Mouse (Mus musculus) lung, embryonic 15.5 days (tissue): ENCODE data around the gene Zranb1. TPM values are rescaled to one million over a fixed set of nuclear protein-coding genes. Genes with fewer than 3 reads are reported as not detected.

Experiments
- ATAC-seq: fragments of 200-750 bp; cut with Nextera tagmentation; 2 replicates; pipeline ENCODE4 v1.8.0; 2017; ENCODE audit warnings: moderate number of reproducible peaks, borderline replicate concordance; ENCODE audit not compliant: low FRiP score, low TSS enrichment; ENCODE audit errors: extremely low read depth
- H3K27ac ChIP-seq: fragments of 300-500 bp; sonication (generic); 2 replicates; pipeline ENCODE4 v1.5.1; 2015; ENCODE audit warnings: moderate library complexity, mild to moderate bottlenecking, inconsistent platforms
- H3K27me3 ChIP-seq: fragments of 300-500 bp; sonication (generic); 2 replicates; pipeline ENCODE4 v1.6.1; 2015; ENCODE audit warnings: inconsistent platforms
- H3K36me3 ChIP-seq: fragments of 300-500 bp; sonication (generic); 2 replicates; pipeline ENCODE4 v1.6.1; 2015; ENCODE audit warnings: inconsistent platforms
- H3K4me1 ChIP-seq: fragments of 300-500 bp; sonication (generic); 2 replicates; pipeline ENCODE4 v1.6.1; 2015; ENCODE audit warnings: inconsistent platforms
- H3K4me2 ChIP-seq: fragments of 300-500 bp; sonication (generic); 2 replicates; pipeline ENCODE4 v1.6.1; 2015; ENCODE audit warnings: inconsistent platforms, mild to moderate bottlenecking, moderate library complexity
- H3K4me3 ChIP-seq: fragments of 300-500 bp; sonication (generic); 2 replicates; pipeline ENCODE4 v1.5.1; 2015; ENCODE audit warnings: mild to moderate bottlenecking, inconsistent platforms
- H3K9ac ChIP-seq: fragments of 300-500 bp; sonication (generic); 2 replicates; pipeline ENCODE4 v1.6.1; 2015; ENCODE audit warnings: inconsistent platforms
- H3K9me3 ChIP-seq: fragments of 300-500 bp; sonication (generic); 2 replicates; pipeline ENCODE4 v1.6.1; 2016; ENCODE audit warnings: inconsistent platforms
- WGBS: fragments of 180-500 bp; shearing (Covaris S2); methylation state at CpG from one replicate; pipeline ENCODE4 v1.1.7; 2015; 5-methylcytosine and 5-hydroxymethylcytosine counted together
- polyA plus RNA-seq: library from polyadenylated mRNA; unstranded; fragments of >200 nt; fragmentation: Nextera tagmentation; extraction: Ambion mirVana; gene quantifications from 2 replicates; pipeline ENCODE4 v1.2.1, GENCODE M21; 2015

Gene Zranb1
- 10.8 and 11.9 TPM in 2 replicates for polyA plus RNA-seq

DNA sequence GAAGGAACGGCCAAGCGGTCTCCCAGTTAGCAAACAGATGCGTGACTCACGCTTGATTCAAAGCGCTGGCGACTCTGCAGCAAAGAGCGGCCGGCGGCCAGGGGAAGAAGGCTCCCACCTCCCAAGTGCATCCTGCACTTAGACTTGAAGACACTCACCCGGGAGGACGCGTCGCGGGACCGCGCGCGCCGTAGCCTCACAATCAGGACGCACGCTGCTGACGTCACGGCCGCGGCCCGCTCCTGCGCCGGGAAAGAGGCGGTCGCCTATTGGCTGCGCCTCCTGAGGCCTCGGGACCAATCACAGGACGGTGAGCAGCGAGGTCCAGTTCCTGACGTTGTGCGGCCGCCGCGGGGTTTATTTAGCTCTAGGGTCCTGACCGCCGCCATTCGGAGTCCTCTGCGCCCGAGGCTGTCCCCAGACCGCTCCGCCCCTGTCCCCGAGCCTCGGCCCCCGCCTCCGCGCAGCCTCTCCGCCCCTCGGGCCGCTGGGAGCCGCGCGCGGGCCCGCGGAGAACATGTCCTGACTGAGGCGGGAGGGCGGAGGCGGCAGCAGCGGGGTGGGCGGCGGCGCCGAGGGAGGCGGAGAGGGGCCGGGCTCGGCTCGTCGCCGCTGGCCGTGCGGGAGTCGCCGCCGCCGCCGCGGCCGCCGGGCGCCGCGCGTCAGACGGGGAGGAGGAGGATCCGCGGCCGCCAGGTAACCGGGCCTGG is at the start of gene Zranb1:
Gene Zranb1 (plus strand): TSS at position 293 of the 710 bp plus-strand sequence.
- ATAC-seq: peak; percentile 100

DNA sequence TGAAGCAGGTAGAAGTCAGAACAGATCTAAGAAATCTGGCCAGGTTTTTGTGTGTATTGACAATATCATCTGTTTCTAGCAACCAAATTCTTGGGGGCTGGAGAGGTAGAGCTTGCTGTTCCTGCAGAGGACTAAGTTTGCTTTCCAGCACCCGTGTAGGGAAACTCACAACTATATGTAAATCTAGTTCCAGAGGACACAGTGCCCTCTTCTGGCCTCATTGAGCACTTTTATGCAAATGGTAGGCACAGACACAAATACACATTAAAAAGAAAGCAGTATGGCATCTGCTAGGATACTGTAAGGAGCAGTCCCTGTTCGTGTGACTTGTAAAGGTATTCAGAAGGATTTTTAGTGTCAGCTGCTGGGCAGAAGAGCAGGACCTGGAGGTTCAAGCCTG is 48.6 kb upstream of the Zranb1 start:
- H3K36me3 ChIP-seq: peaks cover 70% of the 10 kb centered on the region

More for the DNA sequence above, at the start of gene Zranb1:
- peak within 1 kb of the TSS; percentile 98 for H3K27ac ChIP-seq
- no peaks in the 10 kb centered on the region for H3K9me3 ChIP-seq
- peak within 1 kb of the TSS; percentile 70 for H3K4me2 ChIP-seq
- no peaks in the 10 kb centered on the region for H3K36me3 ChIP-seq
- no peaks in the 10 kb centered on the region for H3K27me3 ChIP-seq
- H3K4me3 ChIP-seq: peak within 1 kb of the TSS; percentile 88
- H3K4me1 ChIP-seq: peaks cover 11% of the 10 kb centered on the region
- peak within 1 kb of the TSS; percentile 87 for H3K9ac ChIP-seq
- 2% methylated on average over 77 of the region's 93 CpGs for WGBS

DNA sequence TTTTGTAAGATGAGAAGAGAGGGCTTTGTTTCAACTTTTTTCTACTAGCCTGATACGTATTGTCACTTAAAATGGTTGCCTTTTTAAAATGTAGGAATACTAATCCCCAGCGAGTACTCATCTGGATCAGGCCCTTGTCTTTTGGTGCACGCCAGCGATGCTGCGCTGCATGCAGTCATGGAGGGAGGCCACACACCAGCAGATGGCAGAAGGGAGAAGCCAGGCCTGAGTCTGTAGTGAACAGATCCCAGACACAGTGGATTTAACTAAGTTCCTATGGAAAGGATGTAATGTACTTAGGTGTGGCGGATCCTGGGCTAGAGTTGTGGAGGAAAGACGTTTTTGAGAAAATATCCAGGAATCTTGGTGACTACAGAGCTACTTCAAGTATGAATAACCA is 46.9 kb upstream of the Zranb1 start:
- Histone ChIP-seq H3K4me1 (no peaks in the 10 kb centered on the region), H3K27ac (no peak overlapping the region), H3K36me3 (peaks cover 57% of the 10 kb centered on the region)

More for the DNA sequence above, 48.6 kb upstream of the Zranb1 start:
- Histone ChIP-seq H3K4me2 (no peak overlapping the region), H3K9ac (no peak overlapping the region), H3K27ac (no peak overlapping the region), H3K4me3 (no peak overlapping the region), H3K9me3 (no peaks in the 10 kb centered on the region), H3K27me3 (no peaks in the 10 kb centered on the region), H3K4me1 (no peaks in the 10 kb centered on the region)
- WGBS: 68% methylated on average over 2 of the region's 2 CpGs
- ATAC-seq: no peak

DNA sequence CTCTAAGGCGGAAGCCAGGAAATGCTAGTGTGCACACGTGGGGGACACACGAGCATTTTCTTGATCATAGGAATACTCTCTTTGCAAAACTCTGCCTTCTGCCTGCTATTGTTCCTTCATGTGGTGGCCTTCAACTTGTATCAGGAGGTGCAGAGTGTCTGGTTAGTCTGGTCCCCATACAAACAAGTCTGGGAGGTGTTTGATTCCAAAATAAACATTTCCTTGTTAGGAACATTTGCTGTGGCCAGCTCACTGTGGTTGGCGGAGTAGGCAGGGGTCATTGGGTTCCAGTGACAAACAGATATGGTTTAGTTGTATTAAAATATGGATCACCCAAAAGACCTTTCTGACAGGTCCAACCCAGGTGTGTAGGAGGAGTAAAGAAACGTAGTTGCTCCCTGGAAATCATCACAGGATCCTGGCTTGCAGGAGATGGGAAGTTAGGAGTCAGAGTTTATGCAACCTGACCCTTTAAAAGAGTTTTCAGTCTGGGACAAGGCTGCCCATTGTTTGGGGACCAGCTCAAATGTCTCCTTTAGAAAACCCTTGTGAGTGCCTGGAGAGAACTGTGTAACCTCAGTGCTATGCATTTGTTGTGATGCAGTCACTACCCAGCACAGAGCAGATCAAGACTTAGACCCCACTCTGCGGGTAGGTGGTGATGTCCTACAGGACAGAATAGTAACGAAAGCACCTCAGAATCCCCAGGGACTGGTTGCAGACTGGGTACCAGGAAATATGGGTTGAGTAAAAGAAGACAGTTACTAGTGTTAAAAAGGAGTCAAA is 43.7 kb upstream of the Zranb1 start:
- no peaks in the 10 kb centered on the region for H3K4me1 ChIP-seq
- H3K9ac ChIP-seq: no peak overlapping the region
- no peaks in the 10 kb centered on the region for H3K9me3 ChIP-seq
- no peak for ATAC-seq
- peaks cover 28% of the 10 kb centered on the region for H3K36me3 ChIP-seq
- 0 out of 2 replicates have a peak overlapping the region, but pooled peaks have one; percentile 30 for H3K27ac ChIP-seq
- 46% methylated on average over 7 of the region's 7 CpGs for WGBS
- no peak overlapping the region for H3K4me2 ChIP-seq
- no peak overlapping the region for H3K4me3 ChIP-seq
- no peaks in the 10 kb centered on the region for H3K27me3 ChIP-seq

More for the DNA sequence above, 46.9 kb upstream of the Zranb1 start:
- Histone ChIP-seq H3K4me2 (no peak overlapping the region), H3K27me3 (no peaks in the 10 kb centered on the region), H3K9me3 (no peaks in the 10 kb centered on the region), H3K9ac (no peak overlapping the region), H3K4me3 (no peak overlapping the region)
- ATAC-seq: no peak
- 91% methylated on average over 7 of the region's 7 CpGs for WGBS

DNA sequence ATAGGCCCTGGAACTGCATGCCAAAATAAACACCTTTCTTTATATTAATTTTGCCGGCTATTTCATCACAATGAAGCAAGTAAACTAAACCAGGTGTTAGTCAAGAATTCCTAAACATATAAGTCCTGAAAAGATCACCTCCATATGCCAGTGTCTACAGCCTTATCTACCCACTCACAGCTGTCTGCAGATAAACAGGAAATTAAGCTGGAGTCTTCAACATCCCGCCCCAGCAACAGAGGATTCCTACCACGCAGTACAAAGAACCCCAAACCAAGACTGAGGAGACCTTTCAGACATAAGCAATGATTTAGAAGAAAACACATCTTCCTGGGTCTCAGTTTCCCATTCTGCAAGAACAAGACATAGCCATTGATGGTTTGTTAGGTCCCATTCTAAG is 42.9 kb upstream of the Zranb1 start:
- Histone ChIP-seq H3K27ac (no peak overlapping the region), H3K4me3 (no peak overlapping the region), H3K9ac (no peak overlapping the region), H3K36me3 (peaks cover 20% of the 10 kb centered on the region), H3K27me3 (no peaks in the 10 kb centered on the region), H3K4me2 (no peak overlapping the region), H3K9me3 (no peaks in the 10 kb centered on the region), H3K4me1 (no peaks in the 10 kb centered on the region)
- 42% methylated on average over 3 of the region's 3 CpGs for WGBS
- no peak for ATAC-seq

DNA sequence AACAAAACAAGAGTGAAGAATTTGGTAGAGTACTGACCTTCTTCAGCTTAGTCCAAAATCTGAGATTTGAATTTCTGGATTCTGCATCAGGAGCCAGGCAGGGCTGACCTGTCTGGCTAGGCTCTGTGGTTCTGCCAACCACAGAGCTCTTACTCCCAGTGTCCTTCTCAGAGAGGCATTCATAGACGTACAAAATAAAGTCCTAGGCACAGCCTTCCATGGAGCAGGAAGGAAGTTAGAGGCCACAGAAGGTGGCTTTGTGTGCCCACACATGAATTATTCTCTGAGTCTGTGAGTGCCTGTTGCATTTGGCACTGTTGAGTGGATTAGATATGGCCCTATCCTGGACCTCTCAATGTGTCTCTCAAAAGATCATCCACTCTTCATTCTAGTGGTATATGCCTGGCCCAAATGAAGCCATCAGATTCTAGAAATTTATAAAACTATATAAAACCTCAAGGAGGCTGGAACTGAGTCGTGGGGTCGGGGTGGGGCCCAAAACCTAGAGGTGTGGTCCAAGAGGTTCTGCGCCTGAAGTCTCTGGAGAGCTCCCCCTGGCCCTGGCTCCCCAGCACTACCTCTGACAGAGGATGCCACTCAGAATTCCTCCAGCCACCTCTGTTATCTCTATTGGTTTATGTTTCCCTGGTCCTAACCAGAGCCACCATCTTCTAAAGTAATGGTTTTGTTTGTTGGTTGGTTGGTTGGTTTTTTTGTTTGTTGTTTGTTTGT is 42.3 kb upstream of the Zranb1 start:
- 58% methylated on average over 4 of the region's 4 CpGs for WGBS
- no peaks in the 10 kb centered on the region for H3K27me3 ChIP-seq
- H3K9ac ChIP-seq: no peak overlapping the region
- no peak overlapping the region for H3K27ac ChIP-seq
- H3K36me3 ChIP-seq: peaks cover 13% of the 10 kb centered on the region
- H3K9me3 ChIP-seq: no peaks in the 10 kb centered on the region
- no peak for ATAC-seq
- no peak overlapping the region for H3K4me3 ChIP-seq
- H3K4me2 ChIP-seq: no peak overlapping the region
- no peaks in the 10 kb centered on the region for H3K4me1 ChIP-seq

DNA sequence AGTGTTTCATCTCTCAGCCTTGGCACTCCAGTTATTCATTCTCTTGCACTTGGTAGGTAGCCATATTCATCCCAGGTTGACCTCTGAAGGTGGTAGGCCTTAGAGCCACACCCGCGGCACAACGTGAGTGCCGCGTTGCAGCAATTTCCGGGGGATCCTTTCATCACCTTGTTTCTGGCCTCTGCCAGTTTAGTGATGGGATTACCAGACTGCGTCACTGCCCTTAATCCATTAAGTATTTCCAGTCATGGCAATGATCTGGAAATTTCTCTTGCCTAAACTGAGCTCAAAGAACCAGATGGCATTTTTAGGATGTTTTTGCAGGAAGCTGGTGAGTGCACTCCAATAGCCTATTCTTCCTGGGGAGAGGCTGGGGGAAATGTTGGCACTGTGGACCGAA is 41.3 kb upstream of the Zranb1 start:
- no peak overlapping the region for H3K9ac ChIP-seq
- H3K27me3 ChIP-seq: no peaks in the 10 kb centered on the region
- no peak overlapping the region for H3K4me3 ChIP-seq
- ATAC-seq: no peak
- no peaks in the 10 kb centered on the region for H3K9me3 ChIP-seq
- H3K4me1 ChIP-seq: no peaks in the 10 kb centered on the region
- WGBS: 96% methylated on average over 8 of the region's 8 CpGs
- H3K4me2 ChIP-seq: no peak overlapping the region
- peaks cover 3% of the 10 kb centered on the region; the same call in 1 of the 2 replicates for H3K36me3 ChIP-seq
- no peak overlapping the region for H3K27ac ChIP-seq

DNA sequence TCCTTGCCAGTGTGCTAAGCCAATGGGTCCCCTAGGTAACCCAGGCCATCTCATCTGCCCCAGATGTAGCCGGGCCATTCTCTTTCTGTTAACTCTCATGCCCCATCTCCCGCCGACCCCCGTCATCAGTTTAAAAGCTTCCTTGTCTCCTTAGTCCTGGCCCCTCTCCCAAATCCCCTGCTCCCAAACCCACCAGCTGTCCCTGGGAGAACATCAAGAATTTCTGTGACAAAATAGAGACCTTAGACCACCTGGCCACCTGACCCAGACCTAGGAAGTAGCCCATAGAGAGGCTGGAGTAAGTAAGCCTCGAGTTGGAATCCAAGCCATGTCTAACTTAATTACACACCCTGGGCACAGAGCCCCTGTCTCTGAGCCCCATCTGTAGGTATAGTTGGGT is 40.7 kb upstream of the Zranb1 start:
- H3K27ac ChIP-seq: no peak overlapping the region

DNA sequence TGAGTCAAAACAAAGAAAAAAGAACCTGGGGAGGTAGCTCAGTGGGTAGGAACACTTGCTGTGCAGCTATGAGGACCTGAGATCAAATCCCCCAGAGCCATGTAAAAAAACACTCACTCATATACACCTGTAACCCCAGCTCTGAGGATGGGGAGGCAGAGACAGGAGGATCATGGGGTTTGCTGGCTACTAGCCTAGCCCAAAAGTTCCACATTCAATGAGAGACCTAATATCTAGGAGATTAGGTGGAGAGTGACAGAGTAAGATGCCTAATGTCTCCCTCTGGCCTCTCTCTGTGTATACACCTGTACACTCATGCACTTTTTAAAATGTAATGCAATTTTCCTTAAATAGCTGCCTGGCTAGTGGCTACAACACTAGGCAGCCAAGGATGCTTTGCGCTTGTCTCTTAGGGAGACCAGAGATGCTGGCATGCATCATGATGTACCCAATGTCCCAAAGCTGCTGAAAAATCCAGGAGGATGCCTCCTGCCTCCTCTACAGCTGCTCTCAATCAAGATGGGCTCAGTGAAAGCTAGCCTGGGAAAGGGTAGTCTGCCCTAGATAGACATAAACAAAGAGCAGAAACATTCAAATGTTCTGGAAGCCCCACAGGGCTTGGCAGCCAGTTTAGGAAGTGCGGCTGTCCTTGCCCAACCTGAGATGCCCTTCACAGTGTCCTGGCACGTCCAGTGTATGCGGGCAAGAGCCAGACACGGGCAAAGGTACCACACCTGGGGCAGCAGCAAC is 39.2 kb upstream of the Zranb1 start:
- ATAC-seq: no peak
- no peak overlapping the region for H3K4me3 ChIP-seq
- no peak overlapping the region for H3K27ac ChIP-seq
- 70% methylated on average over 5 of the region's 5 CpGs for WGBS
- no peaks in the 10 kb centered on the region for H3K9me3 ChIP-seq
- H3K4me2 ChIP-seq: no peak overlapping the region
- peaks cover 7% of the 10 kb centered on the region; the same call in 1 of the 2 replicates for H3K4me1 ChIP-seq
- H3K9ac ChIP-seq: no peak overlapping the region
- no peaks in the 10 kb centered on the region for H3K27me3 ChIP-seq
- no peaks in the 10 kb centered on the region for H3K36me3 ChIP-seq

More for the DNA sequence above, 40.7 kb upstream of the Zranb1 start:
- Histone ChIP-seq H3K4me3 (no peak overlapping the region), H3K4me1 (peaks cover 4% of the 10 kb centered on the region; the same call in 1 of the 2 replicates), H3K36me3 (no peaks in the 10 kb centered on the region), H3K9me3 (no peaks in the 10 kb centered on the region), H3K27me3 (no peaks in the 10 kb centered on the region), H3K4me2 (no peak overlapping the region), H3K9ac (no peak overlapping the region)
- 90% methylated on average over 5 of the region's 5 CpGs for WGBS
- ATAC-seq: no peak

DNA sequence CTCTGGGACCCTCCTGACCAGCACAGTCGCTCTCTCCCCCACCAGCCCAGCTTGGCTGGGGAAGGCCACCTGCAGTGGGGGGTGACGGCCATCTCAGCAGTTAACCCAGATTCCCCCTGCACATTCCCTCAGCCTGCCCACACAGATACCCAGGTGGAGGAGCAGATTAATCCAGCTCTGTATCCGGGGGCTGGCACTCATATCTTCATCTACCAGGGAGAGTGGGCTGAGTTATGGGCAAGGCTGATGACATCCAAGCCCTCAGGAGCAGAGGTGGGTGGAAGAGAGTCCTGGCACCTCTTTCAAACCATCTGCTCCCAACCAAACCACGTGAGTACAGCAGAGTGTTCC is 38.7 kb upstream of the Zranb1 start:
- H3K36me3 ChIP-seq: no peaks in the 10 kb centered on the region
- H3K9me3 ChIP-seq: no peaks in the 10 kb centered on the region
- no peak overlapping the region for H3K4me3 ChIP-seq
- H3K9ac ChIP-seq: no peak overlapping the region
- whole genome bisulfite sequencing: 54% methylated on average over 4 of the region's 4 CpGs
- H3K27me3 ChIP-seq: no peaks in the 10 kb centered on the region
- no peak overlapping the region for H3K4me2 ChIP-seq
- no peak for ATAC-seq
- H3K27ac ChIP-seq: no peak overlapping the region
- peaks cover 7% of the 10 kb centered on the region; the same call in 1 of the 2 replicates for H3K4me1 ChIP-seq

DNA sequence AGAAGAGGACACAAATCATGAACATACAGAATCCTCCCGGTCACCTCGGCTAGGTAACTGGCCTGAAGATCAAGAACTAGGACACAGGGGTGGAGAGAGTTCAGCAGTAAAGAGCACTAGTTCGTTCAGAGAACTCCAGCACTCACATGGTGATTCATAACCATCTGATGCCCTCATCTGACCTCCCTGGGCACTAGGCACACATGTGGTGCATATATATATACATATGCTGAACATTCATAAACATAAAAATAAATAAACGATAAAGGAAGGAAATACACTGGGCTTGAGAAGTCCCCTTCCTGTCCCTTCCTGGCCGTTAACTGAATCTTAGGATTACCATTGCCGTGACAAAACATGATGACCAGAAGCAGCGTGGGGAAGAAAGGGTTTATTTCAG is 38.1 kb upstream of the Zranb1 start:
- Histone ChIP-seq H3K27ac (no peak overlapping the region), H3K4me2 (no peak overlapping the region), H3K9ac (no peak overlapping the region), H3K9me3 (no peaks in the 10 kb centered on the region), H3K36me3 (no peaks in the 10 kb centered on the region), H3K4me3 (no peak overlapping the region), H3K27me3 (no peaks in the 10 kb centered on the region), H3K4me1 (peaks cover 7% of the 10 kb centered on the region; the same call in 1 of the 2 replicates)
- 56% methylated on average over 7 of the region's 7 CpGs for WGBS
- no peak for ATAC-seq
